Mouse (Mus musculus) urinary bladder, postnatal 25 days (tissue): ENCODE data around the gene Akr1c13.
A peak's percentile ranks its signal among the peaks of the same experiment; 100 is the strongest.

Experiments used
- DNase-seq: peaks from one replicate; pipeline ENCODE4 v3.0.0; 2022; ENCODE audit warnings: low spot score

Akr1c13 gene

DNA sequence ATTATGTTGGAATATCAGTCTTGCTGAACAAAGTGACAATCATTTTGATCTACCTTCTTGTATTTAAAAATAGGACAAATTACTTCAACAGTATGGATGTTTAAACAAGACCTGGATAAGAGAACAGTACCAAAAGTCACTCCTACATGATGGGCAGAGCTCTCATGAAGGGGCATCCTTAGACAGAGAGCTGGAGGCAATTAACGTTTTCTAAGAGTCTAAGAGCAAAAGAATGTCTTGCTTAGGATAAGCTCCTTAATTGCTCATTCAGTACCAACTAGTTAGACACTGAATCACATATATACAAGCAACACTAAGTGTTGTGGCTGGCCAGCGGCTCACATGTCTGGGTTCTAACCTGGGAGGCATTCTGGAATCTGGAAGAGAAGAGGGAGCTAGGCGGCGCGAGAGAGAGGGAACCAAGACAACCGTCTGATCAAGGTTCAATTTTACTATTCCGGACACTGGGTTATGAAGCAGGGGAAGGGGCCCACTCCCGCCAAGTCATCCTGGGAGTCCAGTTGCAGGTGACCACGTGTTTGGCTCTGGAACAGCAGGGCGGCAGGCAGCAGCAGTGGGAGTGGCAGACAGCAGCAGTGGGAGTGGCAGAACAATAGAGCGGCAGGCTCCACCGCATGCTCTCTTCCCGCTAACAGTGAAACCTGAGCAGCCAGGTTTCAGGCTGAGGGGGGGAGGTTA is 54.1 kb downstream of the Akr1c13 start:
- peak; percentile 5 for DNase-seq

- no peak for DNase-seq
Observed at GRCm38 (mm10) chr13:4249347-4249746, 58.4 kb downstream of the Akr1c13 start.
